In genomic region chr2:28610716-28611406, GRCm38 (mm10) we compare ENCODE assay signal across 20 mouse cellular contexts. TPM values are rescaled to one million over a fixed set of nuclear protein-coding genes. Genes with fewer than 3 reads are reported as not detected.
DNase-seq lines count a peak whose midpoint lies in the region; ATAC-seq and TF ChIP-seq lines count a peak whose summit lies in the region.
"Had no signal": no experiment of that assay in that cellular context is flagged by ENCODE, and none has a peak within 500 bp of the region (broad histone marks: within the 10 kb centered on the region; RNA-seq: fewer than 3 reads in every experiment).

No protein-coding gene starts in this region.

- TF ChIP-seq CTCF in liver, postnatal 0 days (IDR thresholded peaks at IDR 0.05; ENCODE audit: low read depth), result no peak

- no peak for TF ChIP-seq EP300 in liver, postnatal 0 days (IDR thresholded peaks at IDR 0.05; ENCODE audit: low read depth)

- H3K27ac ChIP-seq in liver, postnatal 0 days (ENCODE audit: low read depth), result no peak overlapping the region
- peak overlapping the region; percentile 90 for H3K27ac ChIP-seq in liver, embryonic 12.5 days
- H3K27ac ChIP-seq: embryonic facial prominence, embryonic 15.5 days; kidney, embryonic 15.5 days; midbrain, embryonic 15.5 days had no signal

- no peaks in the 10 kb centered on the region for H3K9me3 ChIP-seq in liver, postnatal 0 days (ENCODE audit: low read length)
- no peaks in the 10 kb centered on the region for H3K9me3 ChIP-seq in liver, embryonic 12.5 days (replicated peaks)
- H3K9me3 ChIP-seq: embryonic facial prominence, embryonic 15.5 days; heart, embryonic 12.5 days; kidney, embryonic 15.5 days; midbrain, embryonic 15.5 days had no signal

- DNase-seq in cerebellum, adult 18-20 months, result peak; percentile 27 to 34
- peak; percentile 3 for DNase-seq in liver
- no peak for DNase-seq in liver, postnatal 0 days
- DNase-seq in cerebellum, adult 8-10 months, result peak; percentile 17
- no peak for DNase-seq in thymus, postnatal 25 days
- no peak for DNase-seq in gastrocnemius, adult 18-20 months (ENCODE audit: low spot score)
- DNase-seq: adrenal gland, postnatal 10 days; heart, postnatal 36 days; layer of hippocampus, postnatal 36 days; lung, adult 18-20 months; thymus, adult 18-20 months had no signal

- no peak overlapping the region for H3K9ac ChIP-seq in liver, postnatal 0 days (replicated peaks)
- no peak overlapping the region; the same call in none of the 2 replicates for H3K9ac ChIP-seq in liver, embryonic 12.5 days
- H3K9ac ChIP-seq: embryonic facial prominence, embryonic 15.5 days; heart, embryonic 12.5 days; kidney, embryonic 15.5 days; midbrain, embryonic 15.5 days had no signal

- no peak overlapping the region for H3K4me3 ChIP-seq in liver, postnatal 0 days (ENCODE audit: low read depth, low read length)
- H3K4me3 ChIP-seq in liver, embryonic 12.5 days, result no peak overlapping the region
- H3K4me3 ChIP-seq: embryonic facial prominence, embryonic 15.5 days; heart, embryonic 12.5 days; kidney, embryonic 15.5 days; midbrain, embryonic 15.5 days had no signal

- no peak for ATAC-seq in cerebellum, adult (ENCODE audit: insufficient number of reproducible peaks, low FRiP score, low TSS enrichment)
- ATAC-seq in liver, postnatal 0 days, result no peak
- no peak for ATAC-seq in liver, embryonic 12.5 days
- ATAC-seq: midbrain, embryonic 15.5 days had no signal

- H3K27me3 ChIP-seq in liver, postnatal 0 days (ENCODE audit: insufficient read depth, low read length), result no peaks in the 10 kb centered on the region
- H3K27me3 ChIP-seq in liver, embryonic 12.5 days (replicated peaks), result no peaks in the 10 kb centered on the region
- H3K27me3 ChIP-seq: embryonic facial prominence, embryonic 15.5 days; kidney, embryonic 15.5 days; midbrain, embryonic 15.5 days had no signal

- peaks cover 21% of the 10 kb centered on the region for H3K4me1 ChIP-seq in liver, postnatal 0 days (ENCODE audit: insufficient read depth)
- peaks cover 99% of the 10 kb centered on the region for H3K4me1 ChIP-seq in liver, embryonic 12.5 days
- H3K4me1 ChIP-seq: midbrain, embryonic 15.5 days had no signal

- no peak overlapping the region for H3K4me2 ChIP-seq in liver, postnatal 0 days (ENCODE audit: low read depth, low read length)
- H3K4me2 ChIP-seq in liver, embryonic 12.5 days, result no peak overlapping the region; the same call in 1 of the 2 replicates
- H3K4me2 ChIP-seq: embryonic facial prominence, embryonic 15.5 days; heart, embryonic 12.5 days; kidney, embryonic 15.5 days; midbrain, embryonic 15.5 days had no signal

- 84% methylated on average over 12 of the region's 12 CpGs for WGBS in liver, postnatal 0 days (ENCODE audit: insufficient replicate concordance)
- WGBS in liver, embryonic 12.5 days (ENCODE audit: insufficient replicate concordance), result 85% methylated on average over 12 of the region's 12 CpGs

- H3K36me3 ChIP-seq in liver, postnatal 0 days (replicated peaks; ENCODE audit: insufficient read depth, low read length), result peaks cover 52% of the 10 kb centered on the region
- H3K36me3 ChIP-seq in liver, embryonic 12.5 days, result peaks cover 84% of the 10 kb centered on the region
- H3K36me3 ChIP-seq: embryonic facial prominence, embryonic 15.5 days; heart, embryonic 12.5 days; kidney, embryonic 15.5 days; midbrain, embryonic 15.5 days had no signal

RNA-seq across cellular contexts. Expression of gene Gfi1b, which starts 10.9 kb away (rescaled TPM):
- 48.9 and 52.2 TPM in 2 replicates for polyA plus RNA-seq in liver, postnatal 0 days (2015; fragmentation: Nextera tagmentation; extraction: Ambion mirVana)
- polyA plus RNA-seq in liver, embryonic 12.5 days (2016; fragmentation: Nextera tagmentation; extraction: Ambion mirVana), result 117 and 121 TPM in 2 replicates
- total RNA-seq in gastrocnemius, adult 18-20 months (2021), result not detected
- total RNA-seq: heart, postnatal 36 days; layer of hippocampus, postnatal 36 days; left cerebral cortex, postnatal 36 days had no signal
- polyA plus RNA-seq: embryonic facial prominence, embryonic 15.5 days; intestine, embryonic 14.5 days; midbrain, embryonic 15.5 days had no signal

RNA-seq across cellular contexts. Expression of gene Gtf3c5, which starts 27.3 kb away (rescaled TPM):
- 4.5 and 5.8 TPM in 2 replicates for polyA plus RNA-seq in liver, postnatal 0 days (2015; fragmentation: Nextera tagmentation; extraction: Ambion mirVana)
- 24.9 and 26.3 TPM in 2 replicates for polyA plus RNA-seq in liver, embryonic 12.5 days (2016; fragmentation: Nextera tagmentation; extraction: Ambion mirVana)
- total RNA-seq in gastrocnemius, adult 18-20 months (2021), result 1 to 10 TPM; 7.2 to 8.9 TPM

RNA-seq across cellular contexts. Expression of gene Tsc1, which starts 30.2 kb away (rescaled TPM):
- polyA plus RNA-seq in liver, postnatal 0 days (2015; fragmentation: Nextera tagmentation; extraction: Ambion mirVana), result 3.7 TPM in 2 replicates
- polyA plus RNA-seq in liver, embryonic 12.5 days (2016; fragmentation: Nextera tagmentation; extraction: Ambion mirVana), result 12.5 and 13.6 TPM in 2 replicates
- total RNA-seq in gastrocnemius, adult 18-20 months (2021), result 10 to 100 TPM; 40.6 to 45.6 TPM

RNA-seq across cellular contexts. Expression of gene Cel, which starts 47.7 kb away (rescaled TPM):
- 4.7 TPM in 1 of 2 replicates, not detected in the other for polyA plus RNA-seq in liver, postnatal 0 days (2015; fragmentation: Nextera tagmentation; extraction: Ambion mirVana)
- not detected in 2 replicates for polyA plus RNA-seq in liver, embryonic 12.5 days (2016; fragmentation: Nextera tagmentation; extraction: Ambion mirVana)
- under 1 TPM in 1 of 2 experiments, not detected in 1; 0.16 TPM for total RNA-seq in gastrocnemius, adult 18-20 months (2021)
- total RNA-seq: heart, postnatal 36 days; layer of hippocampus, postnatal 36 days; left cerebral cortex, postnatal 36 days had no signal
- polyA plus RNA-seq: forebrain, embryonic 11.5 days; heart, embryonic 12.5 days had no signal

Comparison
In these comparisons a context has a peak if more than half of its experiments do, and no peak if none do; other contexts are left out.
1. DNase-seq: peak in cerebellum, adult 18-20 months (2 of 2), liver (single experiment) and cerebellum, adult 8-10 months (single experiment); none in liver, postnatal 0 days (single experiment), thymus, postnatal 25 days (single experiment) and gastrocnemius, adult 18-20 months (single experiment).